Mouse (Mus musculus): ENCODE results near the gene Kbtbd13.

Kbtbd13 gene

DNA sequence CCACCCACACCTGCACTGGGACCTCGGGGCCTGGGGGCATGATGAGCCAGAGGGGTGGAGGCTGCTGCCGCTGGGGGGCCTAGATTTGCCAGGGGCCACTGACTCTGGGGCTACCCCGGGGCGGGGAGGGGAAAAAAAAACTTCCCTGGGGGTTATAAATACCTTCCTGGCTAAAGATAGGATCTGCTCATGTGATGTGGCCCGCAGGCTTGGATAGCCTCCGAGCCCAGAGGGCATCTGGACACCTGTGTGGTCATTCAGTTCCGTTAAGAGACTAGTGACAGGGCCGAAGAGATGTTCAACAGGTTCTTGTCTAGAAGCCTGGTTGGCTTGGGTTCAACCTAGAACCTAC is at the start of gene Kbtbd13:
Kbtbd13 (minus strand) TSS at position 40 of the 352 bp plus-strand sequence.
- DNase-seq (ENCODE audit: low spot score in 2 of 2): no peak

DNA sequence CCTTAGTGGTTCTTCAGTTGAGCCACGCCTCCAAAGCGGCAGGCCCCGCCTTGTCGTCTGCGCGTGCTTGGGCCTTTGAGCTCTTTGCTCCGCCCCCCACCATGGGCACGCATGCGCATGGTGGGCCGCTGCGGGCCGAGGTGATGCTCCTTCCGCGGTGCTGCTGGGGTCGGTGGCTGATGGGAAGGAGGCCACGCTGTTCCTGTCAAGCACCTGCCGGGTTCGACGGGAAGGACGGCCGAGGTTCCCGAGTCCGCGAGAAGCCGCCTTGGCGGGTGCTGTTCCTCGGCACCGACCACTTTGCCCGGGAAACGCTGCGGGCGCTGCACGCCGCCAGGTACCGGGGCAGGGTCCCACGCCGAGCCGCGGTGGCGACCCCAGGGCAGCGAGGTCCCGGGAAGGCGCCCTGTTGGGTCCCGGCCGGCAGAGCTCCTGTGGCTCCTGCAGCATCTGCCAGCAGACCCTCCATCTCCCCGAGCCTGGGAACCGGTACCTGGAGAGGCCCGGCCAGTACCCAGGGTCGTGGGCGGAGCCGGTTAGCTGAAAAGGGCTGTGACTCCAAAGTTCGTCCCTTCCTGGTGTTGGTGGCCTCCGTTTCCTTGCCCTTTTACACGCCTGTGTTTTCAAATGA is 44.3 kb upstream of the Kbtbd13 start, which contains the start of gene Mtfmt:
Mtfmt (plus strand) TSS at position 112 of the 631 bp plus-strand sequence.
- peak; percentile 92 to 96 for DNase-seq (ENCODE audit: low spot score in 2 of 2)

DNA sequence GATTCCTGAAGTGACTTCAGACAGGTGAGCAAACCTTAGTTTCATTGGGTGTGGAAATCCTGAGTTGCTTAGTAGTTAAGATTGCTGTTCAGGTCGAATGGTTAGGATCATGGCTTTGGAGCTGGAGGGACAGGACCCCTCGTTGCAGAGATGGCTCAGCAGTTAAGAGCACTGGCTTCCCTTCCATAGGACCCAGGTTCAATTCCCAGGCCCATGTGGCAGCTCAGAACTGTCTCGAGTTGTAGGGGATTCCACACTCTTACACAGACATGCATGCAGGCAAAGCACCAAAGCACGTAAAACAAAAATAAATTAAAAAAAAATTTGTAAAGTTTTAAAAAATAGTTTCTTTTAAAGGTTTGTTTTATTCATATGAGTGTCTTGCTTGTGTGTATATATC is 43.8 kb upstream of the Kbtbd13 start:
- no peak for DNase-seq (ENCODE audit: low spot score in 2 of 2)

DNA sequence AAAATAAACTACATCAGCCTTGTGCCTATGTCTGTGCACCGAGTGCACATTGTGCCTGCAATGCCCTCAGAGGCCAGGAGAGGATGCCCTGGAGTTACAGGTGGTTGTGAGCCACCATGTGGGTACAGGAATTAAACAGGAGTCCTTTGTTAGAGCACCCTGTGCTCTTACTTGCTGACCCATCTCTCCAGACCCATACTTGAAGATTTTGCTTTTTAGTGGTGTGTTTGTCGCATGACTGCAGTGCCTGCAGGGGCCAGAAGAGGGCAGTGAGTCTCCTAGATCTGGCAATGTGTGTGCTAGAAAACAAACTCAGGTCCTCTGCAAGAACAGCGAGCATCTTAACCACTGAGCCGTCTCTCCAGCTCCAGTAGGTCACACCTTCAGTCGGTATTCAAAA is 42.7 kb upstream of the Kbtbd13 start:
- peak; percentile 38 to 59 for DNase-seq (ENCODE audit: low spot score in 2 of 2)

DNA sequence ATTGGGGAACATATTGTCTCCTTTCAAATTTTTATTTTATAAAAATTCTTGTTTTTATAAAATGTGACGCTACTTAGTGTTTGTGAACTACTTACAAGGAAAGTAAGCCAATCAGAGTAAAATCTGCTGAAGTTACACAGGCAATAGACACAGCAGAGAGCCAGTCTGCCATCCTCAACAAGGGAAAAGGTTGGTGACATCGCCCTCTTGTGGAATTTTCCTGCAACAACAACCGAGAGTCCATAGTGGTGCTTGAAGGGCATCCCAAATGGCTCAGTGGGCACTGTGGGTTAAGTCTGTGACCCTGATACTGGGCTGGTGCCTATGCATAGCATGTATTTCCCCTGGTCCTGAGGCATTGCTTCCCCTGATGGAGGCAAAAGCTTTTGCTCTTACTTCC is 40.8 kb upstream of the Kbtbd13 start:
- peak; percentile 82 to 84 for DNase-seq (ENCODE audit: low spot score in 2 of 2)

DNA sequence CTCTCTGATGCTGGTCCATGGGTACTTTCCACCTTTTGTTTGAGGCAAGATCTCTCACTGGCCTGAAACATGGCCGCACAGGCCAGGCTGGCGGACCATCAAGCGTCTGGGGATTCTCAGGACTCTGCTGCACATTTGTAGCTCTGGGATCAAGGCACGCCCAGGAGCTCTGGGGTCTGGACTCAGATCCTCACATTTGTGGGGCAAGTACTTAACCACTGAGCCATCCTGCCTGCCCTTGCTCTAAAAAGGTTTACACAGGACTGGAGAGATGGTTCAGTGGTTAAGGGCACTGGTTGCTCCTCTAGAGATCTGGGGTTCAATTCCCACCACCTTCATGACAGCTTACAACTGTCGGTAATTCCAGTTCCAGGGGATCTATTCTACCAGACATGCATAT is 39.5 kb upstream of the Kbtbd13 start:
- no peak for DNase-seq (ENCODE audit: low spot score in 2 of 2)

DNA sequence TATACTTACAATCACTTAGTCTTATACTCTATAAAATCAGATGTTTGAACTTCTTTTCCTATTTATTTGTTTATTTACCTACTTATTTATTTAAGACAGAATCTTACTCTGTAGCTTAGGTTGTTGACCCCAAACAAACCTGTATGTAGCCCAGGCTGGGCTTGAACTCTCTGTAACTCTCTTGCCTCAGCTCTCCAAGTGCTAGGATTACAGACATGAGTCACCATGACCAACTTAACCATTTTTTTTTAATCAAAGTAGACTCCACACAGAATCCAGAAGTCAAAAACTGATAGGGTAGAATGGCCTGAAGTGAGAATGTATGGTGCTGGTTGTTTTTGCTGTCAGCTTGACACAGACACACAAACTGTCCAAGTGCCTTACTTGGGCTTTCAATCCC is 38.9 kb upstream of the Kbtbd13 start:
- DNase-seq (ENCODE audit: low spot score in 2 of 2): no peak

DNA sequence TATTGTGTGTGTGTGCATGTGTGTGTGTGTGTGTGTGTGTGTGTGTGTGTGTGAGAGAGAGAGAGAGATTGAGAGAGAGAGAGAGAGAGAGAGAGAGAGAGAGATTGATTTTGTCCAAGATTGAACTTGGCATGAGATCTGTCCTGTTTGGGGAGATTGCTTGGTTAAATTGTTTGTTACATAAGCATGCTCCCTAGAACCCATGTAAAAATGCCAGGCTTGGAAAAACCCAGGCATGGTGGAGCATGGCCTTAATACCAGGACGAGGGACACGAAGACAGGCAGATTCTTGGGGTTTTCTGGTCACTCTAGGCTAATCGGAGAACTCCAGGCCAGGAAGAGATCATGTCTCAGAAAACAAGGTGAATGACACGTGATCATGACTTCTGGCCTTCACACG is 36.6 kb upstream of the Kbtbd13 start:
- DNase-seq (ENCODE audit: low spot score in 2 of 2): no peak

DNA sequence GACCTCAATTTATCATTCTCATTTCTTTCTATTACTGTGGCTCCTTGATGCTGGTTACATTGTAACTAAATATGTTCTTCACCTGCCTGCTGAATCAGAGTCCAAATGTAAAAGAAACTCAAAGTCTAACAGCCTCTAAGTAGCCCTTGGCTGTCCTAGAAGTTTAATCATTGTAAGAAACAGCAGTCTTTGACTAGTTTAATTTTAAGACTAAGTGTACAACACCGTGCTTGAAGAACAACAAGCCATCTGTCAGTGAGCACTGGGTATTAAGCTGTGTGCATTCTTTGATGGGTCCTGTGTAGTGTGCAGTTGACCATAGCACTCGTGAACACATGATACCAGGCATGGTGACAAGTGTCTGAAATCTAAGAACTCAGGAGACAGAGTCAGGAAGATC is 36.1 kb upstream of the Kbtbd13 start:
- no peak for DNase-seq (ENCODE audit: low spot score in 2 of 2)

DNA sequence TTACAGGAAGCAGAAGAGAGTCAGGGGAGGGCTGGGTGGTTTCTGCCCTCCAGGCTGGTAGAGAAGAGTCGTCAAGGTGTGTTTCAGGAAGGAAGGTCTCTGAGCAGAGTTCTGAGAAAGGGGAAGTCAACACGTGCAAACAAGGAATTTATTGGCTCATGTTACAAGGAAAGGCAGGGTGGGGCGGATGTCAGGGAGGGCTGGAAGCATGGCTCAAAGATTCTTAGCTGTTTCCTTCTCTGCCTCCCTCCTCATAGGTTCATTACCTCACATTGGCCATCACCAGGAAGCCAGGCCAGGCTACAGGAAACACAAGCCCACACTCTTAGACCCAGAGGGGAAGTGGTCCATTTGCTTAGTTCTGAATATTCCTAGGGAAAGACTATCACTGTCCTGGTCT is 32.9 kb upstream of the Kbtbd13 start:
- no peak for DNase-seq (ENCODE audit: low spot score in 2 of 2)

DNA sequence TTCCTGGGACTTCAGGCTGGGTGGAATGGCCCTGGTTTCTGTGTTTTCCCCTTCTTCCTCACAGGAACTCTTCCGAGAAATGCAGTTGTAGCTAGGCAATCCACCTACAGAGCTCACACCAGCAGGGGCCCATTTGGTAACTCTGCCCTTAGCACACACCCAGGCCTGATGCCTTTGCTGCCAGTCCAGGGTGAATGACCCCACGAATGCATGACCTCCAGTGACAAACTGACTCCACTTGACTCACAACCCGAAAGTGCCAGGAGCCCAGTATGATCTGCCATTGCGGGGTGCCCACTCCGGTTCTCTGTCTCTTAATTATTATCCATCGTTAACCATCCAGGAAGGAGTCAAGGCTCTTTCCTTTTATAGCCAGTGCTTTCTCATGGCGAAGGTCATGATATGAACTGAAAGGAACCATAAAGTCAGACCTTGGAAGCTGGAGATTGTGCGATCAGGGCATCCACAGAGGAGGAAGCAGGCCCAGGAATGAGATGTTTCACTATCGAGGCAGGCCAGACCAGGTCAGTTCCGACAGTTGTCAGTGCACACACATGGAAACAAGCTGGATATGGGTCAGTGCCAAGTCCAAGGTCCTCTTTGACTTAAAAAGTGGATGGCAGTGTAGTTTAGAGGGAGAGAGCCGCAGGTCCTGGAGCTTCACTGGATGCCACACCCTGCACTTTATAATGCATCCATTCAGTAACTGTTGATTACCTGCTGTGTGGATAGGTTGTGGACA is 31.5 kb upstream of the Kbtbd13 start, which contains the start of gene Slc51b:
Slc51b (minus strand) TSS at position 196 of the 742 bp plus-strand sequence.
- DNase-seq (ENCODE audit: low spot score in 2 of 2): no peak

DNA sequence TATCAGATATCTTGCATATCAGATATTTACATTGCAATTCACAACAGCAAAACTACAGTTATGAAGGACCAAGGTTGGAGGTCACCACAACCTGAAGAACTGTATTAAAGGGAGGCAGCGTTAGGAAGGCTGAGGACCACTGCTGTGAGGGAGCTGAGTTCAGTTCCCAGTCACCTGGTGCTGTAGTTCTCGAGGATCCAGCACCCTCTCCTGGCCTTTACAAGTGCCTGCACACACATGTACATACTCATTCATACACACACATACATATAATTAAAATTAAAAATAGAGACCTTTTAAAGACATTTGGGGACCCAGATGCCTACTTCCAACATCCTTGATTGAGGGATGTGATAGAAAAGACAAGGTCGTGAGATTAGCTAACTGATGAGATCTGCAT is 28.2 kb upstream of the Kbtbd13 start:
- DNase-seq (ENCODE audit: low spot score in 2 of 2): no peak

DNA sequence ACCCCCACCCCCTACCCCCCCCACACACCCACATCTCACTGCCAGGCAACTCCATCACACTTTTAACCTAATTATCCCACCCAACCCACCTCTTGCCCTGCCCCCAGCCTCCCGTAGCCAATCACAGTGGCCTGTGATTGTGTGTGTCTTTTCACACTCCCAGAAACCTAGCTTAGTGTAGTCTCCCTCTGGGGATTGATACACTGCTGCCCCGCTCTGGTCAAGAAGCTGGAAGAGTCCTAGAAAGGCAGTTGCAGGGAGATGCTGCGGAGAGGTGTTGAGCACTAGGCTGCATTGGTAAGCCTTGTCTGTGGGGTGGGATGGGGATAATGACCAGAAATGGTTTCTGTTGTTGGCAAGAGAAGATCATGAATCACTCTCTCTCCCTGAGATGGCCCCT is 26.3 kb upstream of the Kbtbd13 start:
- DNase-seq (ENCODE audit: low spot score in 2 of 2): no peak

DNA sequence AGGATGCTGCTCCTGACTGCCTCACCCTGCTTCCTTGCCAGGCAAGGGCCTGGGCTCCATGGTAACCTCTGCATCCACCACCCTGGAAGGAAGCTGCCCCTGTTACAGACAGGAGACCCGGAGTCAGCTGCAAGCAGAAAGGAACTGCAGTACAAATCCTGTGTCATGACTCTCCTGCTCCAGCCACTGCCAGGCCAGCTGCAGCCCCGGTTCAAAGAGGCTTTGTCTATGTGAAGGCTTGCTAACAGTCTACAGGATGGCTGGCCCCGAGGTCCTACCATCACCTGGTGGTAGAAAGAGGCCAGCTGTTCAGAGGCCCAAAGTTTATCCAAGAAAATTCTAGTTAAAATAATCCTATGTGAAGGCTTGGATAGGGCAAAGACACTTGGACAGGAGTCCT is 19.9 kb upstream of the Kbtbd13 start:
- no peak for DNase-seq (ENCODE audit: low spot score in 2 of 2)

DNA sequence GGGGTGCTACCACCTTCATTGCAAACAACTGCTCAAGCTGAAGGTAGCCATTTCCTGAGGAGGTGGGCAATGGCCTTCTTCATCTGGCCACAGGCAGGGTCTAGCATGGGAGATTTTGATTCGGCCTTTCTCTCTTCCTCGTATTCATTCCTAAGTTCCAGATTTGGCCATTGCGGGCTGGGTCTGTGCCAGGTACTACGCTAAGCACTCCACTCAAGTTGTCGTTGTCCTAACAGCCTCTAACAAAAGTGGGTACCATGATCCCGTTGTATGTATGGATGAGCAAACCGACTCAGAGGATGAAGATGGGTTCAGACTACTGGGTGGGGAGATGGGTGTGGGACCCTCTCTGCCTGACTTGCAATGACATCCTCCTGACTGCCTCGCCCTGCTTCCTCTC is 18.9 kb upstream of the Kbtbd13 start:
- no peak for DNase-seq (ENCODE audit: low spot score in 2 of 2)

DNA sequence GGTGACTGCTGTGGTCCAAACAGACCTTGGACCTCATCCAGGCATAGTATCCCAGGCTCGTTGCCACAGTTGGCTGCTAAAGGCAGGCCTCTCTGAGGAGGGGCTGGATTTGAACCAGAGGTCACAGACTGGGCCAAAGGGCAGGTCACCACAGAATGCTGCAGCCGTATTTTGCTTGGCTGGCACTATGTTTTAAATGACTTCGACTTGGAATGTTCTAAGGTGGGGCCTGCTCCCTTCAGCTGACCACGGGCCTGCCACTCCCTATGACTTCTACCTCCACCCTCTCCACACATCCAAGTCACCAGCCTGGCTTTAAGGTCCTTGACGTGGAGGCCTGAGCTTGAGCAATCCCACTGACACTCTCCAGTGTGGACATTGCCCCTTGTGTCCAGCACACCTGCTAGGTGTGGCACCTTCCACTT is 17.4 kb upstream of the Kbtbd13 start:
- no peak for DNase-seq (ENCODE audit: low spot score in 2 of 2)

DNA sequence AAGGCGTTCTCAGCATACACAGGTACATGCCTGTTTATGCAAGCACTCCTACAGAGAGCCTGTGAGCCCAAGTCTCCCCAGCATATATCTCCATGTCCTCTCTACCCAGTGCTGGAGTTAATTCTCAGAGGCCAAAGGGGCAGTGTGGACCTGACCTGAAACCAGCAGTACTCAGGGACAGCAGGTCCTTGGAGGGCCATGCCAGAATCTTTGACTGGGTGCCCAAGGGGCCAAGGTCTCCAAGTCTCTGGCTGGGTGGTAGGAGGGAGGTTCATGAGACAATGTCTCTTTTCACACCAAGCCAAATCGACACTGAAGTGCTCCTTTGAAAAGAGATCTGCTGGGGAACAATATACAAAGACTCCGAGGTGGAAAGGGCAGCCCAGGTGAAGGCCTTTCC is 16.4 kb upstream of the Kbtbd13 start:
- no peak for DNase-seq (ENCODE audit: low spot score in 2 of 2)

DNA sequence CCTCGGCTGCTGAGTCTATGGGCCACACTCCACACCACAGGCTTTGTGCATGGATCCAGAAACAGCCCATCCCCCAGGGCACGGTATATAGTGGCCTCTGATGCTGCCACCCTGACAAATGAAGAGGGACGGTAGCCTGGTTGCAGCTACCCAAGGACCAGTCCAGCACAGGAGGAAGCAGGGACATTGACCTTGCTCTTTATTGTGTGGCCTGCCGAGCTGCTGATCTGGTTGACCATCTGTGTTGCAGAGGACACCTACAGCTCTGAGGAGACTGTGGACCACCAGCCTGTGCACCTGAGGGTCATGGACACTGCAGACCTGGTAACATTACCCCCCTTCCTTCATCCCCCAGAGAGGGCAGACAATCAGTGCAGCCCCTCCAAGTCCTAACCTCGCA is 15.9 kb upstream of the Kbtbd13 start:
- no peak for DNase-seq (ENCODE audit: low spot score in 2 of 2)

DNA sequence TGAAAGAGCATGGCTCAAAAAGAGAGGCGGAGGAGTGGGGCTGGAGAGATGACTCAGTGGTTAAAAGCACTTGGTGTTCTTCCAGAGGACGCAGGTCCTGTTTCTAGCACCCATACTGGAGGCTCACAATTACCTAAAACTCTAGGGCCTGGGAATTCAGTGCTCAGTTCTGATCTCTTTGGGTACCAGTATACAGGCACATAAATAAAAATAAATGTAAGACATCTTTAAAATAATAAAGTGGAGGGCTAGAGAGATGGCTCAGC is 13.7 kb upstream of the Kbtbd13 start:
- no peak for DNase-seq (ENCODE audit: low spot score in 2 of 2)

DNA sequence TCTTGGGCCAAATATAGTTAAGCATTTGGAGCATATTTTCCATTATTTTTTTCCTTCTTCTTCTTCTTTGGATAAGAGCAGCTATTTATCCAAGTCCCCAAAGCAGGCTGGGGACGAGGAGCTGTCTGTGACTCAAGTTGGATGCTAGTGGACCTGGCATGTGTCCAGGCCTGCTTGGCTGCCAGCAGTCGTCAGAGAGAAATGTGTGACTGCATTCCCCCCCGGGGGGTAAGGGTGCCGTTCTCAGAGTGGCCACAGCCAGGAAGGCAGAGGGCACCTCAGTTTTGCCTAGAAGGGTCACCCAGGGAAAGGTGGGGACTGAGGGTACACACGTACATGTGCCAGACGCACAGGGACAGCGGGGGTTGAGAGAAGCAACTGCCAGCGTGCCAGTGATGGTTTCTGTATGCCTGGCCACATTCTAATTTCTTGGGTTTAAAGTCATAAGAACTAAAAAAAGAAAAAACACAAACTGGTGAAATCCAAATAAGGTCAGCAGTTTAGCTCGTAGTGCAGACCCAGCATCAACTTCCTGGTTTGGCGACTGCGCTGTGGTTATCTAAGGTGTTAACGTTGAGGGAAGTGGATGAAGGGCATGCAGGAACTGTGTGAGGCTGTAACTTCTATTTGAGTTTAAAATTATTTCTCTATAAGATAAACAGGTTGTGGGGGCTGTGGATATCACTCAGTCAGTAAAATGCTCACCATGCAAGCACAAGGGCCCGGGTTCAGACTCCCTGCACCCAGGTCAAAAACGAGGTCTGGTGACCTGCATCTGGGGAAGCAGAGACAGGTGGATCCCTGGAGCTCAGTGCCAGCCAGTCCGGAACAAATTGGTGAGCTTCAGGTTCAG is 13.1 kb upstream of the Kbtbd13 start:
- DNase-seq (ENCODE audit: low spot score in 2 of 2): peak; percentile 70 to 83

DNA sequence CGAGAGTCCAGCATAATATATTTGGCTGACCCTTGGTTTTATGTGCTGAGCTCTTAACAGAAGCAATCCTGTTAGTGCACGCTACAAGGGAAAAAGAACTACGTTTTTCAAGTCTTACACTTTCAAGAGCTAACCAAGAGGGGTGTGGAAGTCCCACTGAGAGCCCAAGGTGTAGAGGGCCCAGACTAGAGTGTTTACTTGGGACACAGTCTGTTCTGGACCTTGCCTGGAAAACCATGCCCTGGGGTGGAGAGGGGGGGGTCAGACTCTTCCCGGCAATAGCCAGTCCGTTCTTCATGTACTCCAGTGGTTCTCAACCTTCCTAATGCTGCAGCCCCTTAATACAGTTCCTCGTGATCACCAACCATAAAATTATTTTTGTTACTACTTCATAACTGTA is 8.5 kb upstream of the Kbtbd13 start:
- DNase-seq (ENCODE audit: low spot score in 2 of 2): no peak

DNA sequence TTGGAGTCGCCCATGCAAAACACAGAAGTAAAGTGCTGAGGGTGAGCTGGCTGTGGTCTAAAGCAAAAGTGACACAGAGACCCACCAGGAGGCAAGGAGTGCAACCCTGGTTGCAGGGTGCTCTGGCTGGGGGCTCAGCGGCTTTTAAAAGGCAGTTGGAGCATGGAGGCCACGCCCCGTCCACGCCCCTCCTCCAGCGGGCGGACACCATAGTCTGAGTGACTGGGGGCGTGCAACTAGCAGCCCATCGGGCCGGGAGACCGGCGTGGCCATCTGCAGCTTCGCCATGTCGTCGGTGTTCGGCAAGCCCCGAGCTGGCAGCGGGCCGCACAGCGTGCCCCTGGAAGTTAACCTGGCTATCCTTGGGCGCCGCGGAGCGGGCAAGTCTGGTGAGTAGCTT is 6.8 kb upstream of the Kbtbd13 start, which contains the start of gene Rasl12:
Rasl12 (plus strand) TSS at position 228 of the 400 bp plus-strand sequence.
- DNase-seq (ENCODE audit: low spot score in 2 of 2): peak; percentile 58 to 67

DNA sequence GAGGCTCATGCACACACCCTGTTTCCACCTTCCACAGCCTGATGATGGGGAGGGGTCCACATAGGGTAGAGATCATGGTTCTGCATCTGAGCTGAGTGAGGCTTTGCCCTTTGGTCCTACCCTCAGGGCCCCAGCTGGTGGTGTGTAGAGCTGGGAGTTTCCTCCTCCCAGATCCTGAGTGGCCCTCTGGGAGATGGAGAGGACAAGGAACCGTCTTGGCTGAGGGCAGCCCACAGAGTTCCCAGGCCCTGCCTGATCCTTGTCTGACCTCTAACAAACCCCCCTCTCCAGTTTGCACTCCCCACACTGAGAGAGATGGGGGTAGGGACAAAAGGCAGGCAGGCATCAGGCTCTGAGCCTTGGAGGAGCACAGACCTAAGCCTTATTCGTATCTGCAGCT is 2.9 kb upstream of the Kbtbd13 start:
- DNase-seq (ENCODE audit: low spot score in 2 of 2): no peak
